Mouse (Mus musculus): ENCODE data around the gene Pld1. TPM values are rescaled to one million over a fixed set of nuclear protein-coding genes. Genes with fewer than 3 reads are reported as not detected.

Pld1 gene
- 6.9 TPM for polyA plus RNA-seq (2014; fragmentation: Illumina TruSeq; extraction: RNeasy Lipid Tissue Mini Kit (QIAGEN cat#74804); ENCODE audit: low read depth, low replicate concordance)

GRCm38 (mm10) chr3:27938381-27939323 lies at the start of gene Pld1:
Gene Pld1, plus strand, starts transcription at chr3:27938695.

GRCm38 (mm10) chr3:27896318-27896892 lies 42.1 kb upstream of the Pld1 start, which contains the start of gene Tmem212:
Gene Tmem212, minus strand, starts transcription at chr3:27896368.

Other genes with a start within 250 kb of the Pld1 start
- gene Fndc3b, start 227.4 kb upstream of the Pld1 start, polyA plus RNA-seq (2014; fragmentation: Illumina TruSeq; extraction: RNeasy Lipid Tissue Mini Kit (QIAGEN cat#74804); ENCODE audit: low read depth, low replicate concordance): 38.6 TPM
- gene Tmem212, start 42.3 kb upstream of the Pld1 start, polyA plus RNA-seq (2014; fragmentation: Illumina TruSeq; extraction: RNeasy Lipid Tissue Mini Kit (QIAGEN cat#74804); ENCODE audit: low read depth, low replicate concordance): 15.4 TPM

Data from adipose tissue, adult 10 weeks (tissue).